Mouse (Mus musculus) megakaryocyte, embryonic 14.5 days (primary cell): ENCODE data around the gene Ddx4.

Source experiments
- FLI1 ChIP-seq: IDR thresholded peaks from 2 replicates; pipeline ENCODE4 v1.6.1; 2012; ENCODE audit warnings: low read length, inconsistent platforms, mixed read lengths
- GATA1 ChIP-seq: IDR thresholded peaks from 3 replicates; pipeline ENCODE4 v1.6.1; 2012; ENCODE audit warnings: mixed read lengths, low read length, inconsistent platforms, borderline replicate concordance

GRCm38 (mm10) chr13:112584556-112585237 lies 67.6 kb downstream of the Ddx4 start:
- TF ChIP-seq GATA1 (no peak), FLI1 (no peak)
